7 mouse cellular contexts compared by ENCODE assay signal in the genomic region with DNA sequence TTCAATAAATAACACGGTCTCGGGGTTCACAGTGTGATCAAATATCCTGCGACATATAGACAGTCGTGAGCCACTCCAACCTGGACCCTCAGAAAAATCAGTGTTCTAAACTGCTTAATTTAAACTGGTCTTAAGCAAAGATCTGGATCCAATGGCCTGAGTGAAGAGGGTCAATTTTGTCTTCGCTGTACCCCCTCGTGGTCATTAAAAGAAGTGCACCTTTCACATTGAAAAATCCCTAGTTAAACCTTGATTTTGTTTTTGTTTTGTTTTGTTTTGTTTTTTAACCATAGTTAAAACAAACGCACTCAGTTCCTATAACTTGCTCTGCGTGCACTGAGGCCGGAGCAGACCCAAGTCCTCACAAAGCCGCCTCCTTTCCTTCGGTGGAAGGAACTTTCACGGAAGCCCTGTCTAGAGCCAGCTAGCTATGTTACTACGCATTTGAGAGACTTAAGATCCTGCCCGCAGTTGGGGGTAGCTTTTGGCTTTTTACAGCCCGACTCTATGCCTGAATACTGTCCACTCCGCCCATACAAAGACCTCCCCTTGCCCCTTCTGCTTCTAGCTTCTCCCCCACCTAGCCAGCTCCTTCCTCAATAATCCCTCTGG. TPM values are rescaled to one million over a fixed set of nuclear protein-coding genes. Genes with fewer than 3 reads are reported as not detected.
DNase-seq lines count a peak whose midpoint lies in the region; ATAC-seq and TF ChIP-seq lines count a peak whose summit lies in the region.

No protein-coding gene starts in this region.

- H3K9me3 ChIP-seq in hindbrain, embryonic 12.5 days (replicated peaks): no peaks in the 10 kb centered on the region
- no peaks in the 10 kb centered on the region for H3K9me3 ChIP-seq in liver, postnatal 0 days (ENCODE audit: low read length)

- no peak for ATAC-seq in hindbrain, embryonic 12.5 days (ENCODE audit: low FRiP score)
- no peak for ATAC-seq in liver, postnatal 0 days

- peak overlapping the region; percentile 84 for H3K27ac ChIP-seq in hindbrain, embryonic 12.5 days
- H3K27ac ChIP-seq in liver, postnatal 0 days (ENCODE audit: low read depth): peak overlapping the region; percentile 97

- H3K9ac ChIP-seq in hindbrain, embryonic 12.5 days: peak overlapping the region; percentile 91
- H3K9ac ChIP-seq in liver, postnatal 0 days (replicated peaks): peak overlapping the region; percentile 96

- peaks cover 33% of the 10 kb centered on the region for H3K36me3 ChIP-seq in hindbrain, embryonic 12.5 days
- peaks cover 27% of the 10 kb centered on the region for H3K36me3 ChIP-seq in liver, postnatal 0 days (replicated peaks; ENCODE audit: insufficient read depth, low read length)
- H3K36me3 ChIP-seq in splenic B cell, adult 2 months (ENCODE audit: control insufficient read depth, insufficient read depth, low read length, poor library complexity, severe bottlenecking): no peaks in the 10 kb centered on the region; the same call in none of the 2 replicates

- peak; percentile 30 for DNase-seq in thymus, postnatal 25 days
- DNase-seq in thymus, postnatal 14 days: no peak
- DNase-seq in embryo, embryonic 10.5 days (ENCODE audit: low spot score): peak; percentile 70
- DNase-seq in liver, postnatal 0 days: no peak
- DNase-seq in splenic B cell, adult 2 months (ENCODE audit: low read depth, low spot score): peak; percentile 61
- no peak for DNase-seq in layer of hippocampus, postnatal 25 days (ENCODE audit: extremely low spot score in 1 of 2, low spot score in 1 of 2)

- H3K4me1 ChIP-seq in hindbrain, embryonic 12.5 days: peaks cover 18% of the 10 kb centered on the region
- peaks cover 17% of the 10 kb centered on the region for H3K4me1 ChIP-seq in liver, postnatal 0 days (ENCODE audit: insufficient read depth)

- WGBS in hindbrain, embryonic 12.5 days: 6% methylated on average over 16 of the region's 16 CpGs
- 5% methylated on average over 16 of the region's 16 CpGs for WGBS in liver, postnatal 0 days (ENCODE audit: insufficient replicate concordance)

- H3K27me3 ChIP-seq in hindbrain, embryonic 12.5 days: no peaks in the 10 kb centered on the region
- no peaks in the 10 kb centered on the region for H3K27me3 ChIP-seq in liver, postnatal 0 days (ENCODE audit: insufficient read depth, low read length)
- H3K27me3 ChIP-seq in splenic B cell, adult 2 months (ENCODE audit: control insufficient read depth, insufficient read depth, low read length, poor library complexity, severe bottlenecking): no peaks in the 10 kb centered on the region

- peak; percentile 78 for TF ChIP-seq CTCF in liver, postnatal 0 days (IDR thresholded peaks at IDR 0.05; ENCODE audit: low read depth)

- peak overlapping the region; percentile 92 for H3K4me3 ChIP-seq in hindbrain, embryonic 12.5 days
- peak overlapping the region; percentile 91 for H3K4me3 ChIP-seq in liver, postnatal 0 days (ENCODE audit: low read depth, low read length)

- no peak for TF ChIP-seq EP300 in liver, postnatal 0 days (IDR thresholded peaks at IDR 0.05; ENCODE audit: low read depth)

- peak overlapping the region; percentile 92 for H3K4me2 ChIP-seq in hindbrain, embryonic 12.5 days (replicated peaks)
- H3K4me2 ChIP-seq in liver, postnatal 0 days (ENCODE audit: low read depth, low read length): peak overlapping the region; percentile 82

RNA-seq across cellular contexts. Expression of gene Suds3, which starts 1.2 kb away (rescaled TPM):
- polyA plus RNA-seq in hindbrain, embryonic 12.5 days (2016; fragmentation: Nextera tagmentation; extraction: Ambion mirVana): 118 and 120 TPM in 2 replicates
- 30.5 and 33.4 TPM in 2 replicates for polyA plus RNA-seq in liver, postnatal 0 days (2015; fragmentation: Nextera tagmentation; extraction: Ambion mirVana)
- total RNA-seq in layer of hippocampus, postnatal 25 days (2021): 100 to 1,000 TPM; 109 to 110 TPM

RNA-seq across cellular contexts. Expression of gene Taok3, which starts 5.2 kb away (rescaled TPM):
- 30.6 and 31.8 TPM in 2 replicates for polyA plus RNA-seq in hindbrain, embryonic 12.5 days (2016; fragmentation: Nextera tagmentation; extraction: Ambion mirVana)
- 40.5 and 41.9 TPM in 2 replicates for polyA plus RNA-seq in liver, postnatal 0 days (2015; fragmentation: Nextera tagmentation; extraction: Ambion mirVana)
- 10 to 100 TPM; 52.4 to 59.1 TPM for total RNA-seq in layer of hippocampus, postnatal 25 days (2021)

Comparison
In these comparisons a context has a peak if more than half of its experiments do, and no peak if none do; other contexts are left out.
1. DNase-seq: peak in thymus, postnatal 25 days (single experiment), embryo, embryonic 10.5 days (single experiment) and splenic B cell, adult 2 months (single experiment); none in thymus, postnatal 14 days (single experiment), liver, postnatal 0 days (single experiment) and layer of hippocampus, postnatal 25 days (0 of 2).